Mouse (Mus musculus) liver, adult 2 months (tissue): Measurements from ENCODE around the gene Gm7534.

Experiments
- CTCF ChIP-seq: fragments of 200-500 bp; IDR thresholded peaks from 2 replicates; pipeline ENCODE4 v1.5.1; 2011; ENCODE audit warnings: low read depth, low read length, control low read depth
- POLR2A ChIP-seq: fragments of 200-500 bp; IDR thresholded peaks from 2 replicates; pipeline ENCODE4 v1.6.1; 2011; ENCODE audit warnings: low read length, control low read depth; ENCODE audit not compliant: insufficient read depth; ENCODE audit errors: extremely low read depth

DNA sequence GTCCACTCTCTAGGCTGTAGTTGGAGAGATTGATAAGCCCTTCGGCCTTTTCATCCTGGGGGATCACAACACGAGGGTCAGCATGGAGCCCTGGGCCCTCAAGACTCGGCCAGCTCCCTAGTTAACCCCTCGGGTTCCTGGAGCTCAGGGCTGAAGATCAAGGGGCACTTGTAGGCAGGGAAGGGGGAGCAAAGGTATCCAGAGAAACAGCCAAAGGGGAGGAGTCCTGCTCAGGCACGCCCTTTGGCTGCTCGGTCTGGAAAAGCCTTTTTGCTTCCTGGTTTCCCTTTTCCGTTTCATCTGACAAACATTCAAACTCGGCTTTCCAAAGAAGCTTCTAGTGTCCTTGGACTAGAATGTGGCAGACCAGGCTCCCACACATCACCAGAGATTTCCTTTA, 27.6 kb upstream of the Gm7534 start:
- TF ChIP-seq CTCF: no peak
- TF ChIP-seq POLR2A: no peak
